Mouse (Mus musculus) retina, postnatal 7 days (tissue): ENCODE data around the gene Lrch1.

Experiments
- DNase-seq: peaks from one replicate; pipeline ENCODE4 v3.0.0-alpha.2; 2012; ENCODE audit warnings: low read depth, low spot score

The Lrch1 gene

GRCm38 (mm10) chr14:74852965-74853758, 94.5 kb downstream of the Lrch1 start:
- DNase-seq, result no peak

DNA sequence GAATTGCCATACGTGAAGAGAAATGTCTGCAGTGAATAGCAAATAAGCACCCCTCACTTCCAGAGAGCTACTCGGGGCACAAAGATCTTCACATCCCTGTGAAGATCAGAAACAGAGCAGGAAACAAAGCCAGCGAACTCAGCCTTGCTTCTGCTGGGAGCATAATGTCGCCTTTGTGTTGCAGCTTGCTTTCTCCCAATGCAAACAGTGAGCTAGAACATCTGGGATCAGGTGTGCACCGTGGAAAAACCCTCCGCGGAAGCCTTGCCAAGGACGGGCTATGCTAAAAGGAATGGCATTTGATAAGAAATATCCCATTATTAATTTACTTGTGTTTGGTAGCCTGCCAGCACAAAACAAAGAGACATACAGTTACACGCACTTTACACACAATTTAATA, 95.8 kb downstream of the Lrch1 start:
- DNase-seq, result no peak

GRCm38 (mm10) chr14:74849020-74849419, 98.7 kb downstream of the Lrch1 start:
- DNase-seq, result no peak

GRCm38 (mm10) chr14:74848224-74848623, 99.5 kb downstream of the Lrch1 start:
- no peak for DNase-seq

GRCm38 (mm10) chr14:74847311-74848133, 100.2 kb downstream of the Lrch1 start:
- no peak for DNase-seq

DNA sequence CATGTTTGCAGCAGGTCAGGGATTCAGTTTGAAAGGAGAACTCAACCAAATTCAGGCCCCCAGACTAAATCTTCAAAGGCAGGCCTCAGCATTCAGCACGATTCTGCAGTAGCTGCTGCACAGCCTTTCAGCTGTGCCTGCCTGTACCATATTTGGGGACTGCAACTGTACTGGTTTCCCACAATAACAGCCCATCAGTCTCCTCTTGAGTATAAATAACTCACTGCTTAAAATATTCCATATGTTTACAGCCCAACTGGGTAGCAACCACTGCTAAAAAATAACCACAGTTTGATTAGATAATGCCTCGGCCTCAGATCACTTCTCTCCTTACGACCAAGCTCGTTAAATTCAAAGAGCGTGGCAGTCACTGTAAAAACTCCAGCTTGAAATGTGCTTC, 101.0 kb downstream of the Lrch1 start:
- DNase-seq, result no peak

- no peak for DNase-seq
Observed at GRCm38 (mm10) chr14:74845661-74846274, 101.9 kb downstream of the Lrch1 start.

DNA sequence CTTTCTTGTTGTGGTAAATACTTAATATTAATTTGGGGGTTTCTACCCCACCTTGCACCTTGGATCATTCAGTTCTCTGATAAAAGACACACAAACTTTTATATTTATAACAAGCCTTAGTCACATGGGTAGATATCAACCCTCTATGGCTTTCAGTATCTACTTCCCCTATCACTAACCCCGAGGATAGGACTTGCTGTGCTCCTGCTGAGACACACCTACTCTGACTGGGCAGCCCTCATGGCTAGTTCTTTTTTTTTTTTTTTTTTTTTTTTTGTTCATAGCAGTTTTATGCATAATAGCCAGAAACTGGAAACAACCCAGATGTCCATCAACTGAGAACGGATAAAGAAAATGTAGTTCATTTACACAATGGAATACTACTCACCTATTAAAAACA, 106.0 kb downstream of the Lrch1 start:
- no peak for DNase-seq

DNA sequence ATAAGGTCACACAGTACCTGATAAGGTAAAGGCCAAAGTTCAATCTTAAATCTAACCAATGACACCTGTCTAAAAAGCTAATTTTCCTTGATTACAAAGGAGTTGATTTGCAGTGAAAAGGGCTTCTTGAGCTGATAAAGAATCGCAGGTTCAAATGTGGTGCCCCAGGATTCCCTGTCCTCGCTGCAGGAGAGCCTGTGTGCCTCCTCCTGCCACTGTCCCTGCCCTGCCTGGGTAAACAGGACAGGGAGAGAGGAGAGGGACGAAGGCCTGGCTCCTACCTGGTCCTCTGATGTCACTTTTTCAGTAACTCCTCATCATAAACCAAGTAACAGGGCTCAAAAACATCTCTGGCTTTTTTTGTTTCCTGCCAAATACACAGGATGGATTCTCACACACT, 106.4 kb downstream of the Lrch1 start:
- no peak for DNase-seq

DNA sequence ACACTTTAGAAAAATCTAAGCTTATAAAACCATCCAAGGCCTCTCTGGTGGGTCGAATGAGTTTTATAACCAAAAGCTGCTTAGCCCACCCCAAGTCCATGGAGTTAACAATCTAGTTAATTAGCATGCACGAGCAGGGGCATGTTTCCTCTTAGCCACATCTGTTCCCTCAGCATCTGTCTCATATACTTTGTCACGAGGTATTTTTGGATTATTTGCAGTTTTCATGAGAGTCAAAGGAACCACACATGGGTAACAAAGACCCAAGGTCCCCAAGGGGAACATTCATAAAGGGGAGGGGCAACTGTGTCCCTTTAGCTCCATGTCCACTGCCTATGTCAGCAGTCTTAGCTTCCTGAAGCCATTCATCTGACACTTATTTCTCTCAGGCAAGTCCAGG, 106.9 kb downstream of the Lrch1 start:
- no peak for DNase-seq

DNA sequence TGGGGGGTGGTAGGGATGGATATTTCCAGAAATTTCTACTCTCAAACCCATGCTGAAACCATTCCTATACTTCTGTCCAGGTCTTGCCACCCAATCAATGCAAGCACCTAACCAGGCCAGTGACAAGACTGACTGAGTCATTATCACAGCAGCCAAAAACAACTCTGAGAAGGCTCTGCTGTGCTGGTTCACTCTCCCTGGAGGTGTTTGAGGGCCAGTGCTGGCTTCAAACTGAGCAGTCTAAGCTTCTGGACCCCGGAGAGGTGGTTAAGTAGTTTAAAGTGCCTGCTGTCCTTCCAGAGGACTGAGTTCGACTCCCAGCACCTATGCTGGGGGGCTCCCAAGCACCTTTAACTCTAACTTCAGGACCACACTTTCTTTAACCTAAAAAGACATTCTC, 107.3 kb downstream of the Lrch1 start:
- no peak for DNase-seq

GRCm38 (mm10) chr14:74838816-74839215, 108.9 kb downstream of the Lrch1 start:
- DNase-seq, result no peak

- no peak for DNase-seq
Observed at GRCm38 (mm10) chr14:74835010-74835409, 112.7 kb downstream of the Lrch1 start.

DNA sequence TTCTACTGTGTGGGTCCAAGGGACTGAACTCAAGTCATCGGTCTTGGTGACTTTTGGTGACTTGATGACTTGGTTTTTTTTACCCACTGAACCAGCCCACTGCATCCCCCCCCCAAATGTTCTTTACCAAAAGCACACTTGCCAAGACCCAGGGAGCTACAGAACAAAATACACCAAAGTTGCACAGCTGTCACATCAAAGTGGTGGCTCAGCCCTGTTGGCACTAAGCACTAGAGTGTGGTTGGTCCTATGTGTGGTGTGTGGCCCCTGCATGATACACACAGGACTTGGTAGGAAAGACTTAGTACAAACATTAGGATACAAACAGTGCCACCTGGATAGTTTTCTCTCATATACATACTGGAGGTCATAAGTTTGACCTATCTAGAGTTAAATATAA, 113.5 kb downstream of the Lrch1 start:
- DNase-seq, result no peak

GRCm38 (mm10) chr14:74831653-74832052, 116.0 kb downstream of the Lrch1 start:
- no peak for DNase-seq

DNA sequence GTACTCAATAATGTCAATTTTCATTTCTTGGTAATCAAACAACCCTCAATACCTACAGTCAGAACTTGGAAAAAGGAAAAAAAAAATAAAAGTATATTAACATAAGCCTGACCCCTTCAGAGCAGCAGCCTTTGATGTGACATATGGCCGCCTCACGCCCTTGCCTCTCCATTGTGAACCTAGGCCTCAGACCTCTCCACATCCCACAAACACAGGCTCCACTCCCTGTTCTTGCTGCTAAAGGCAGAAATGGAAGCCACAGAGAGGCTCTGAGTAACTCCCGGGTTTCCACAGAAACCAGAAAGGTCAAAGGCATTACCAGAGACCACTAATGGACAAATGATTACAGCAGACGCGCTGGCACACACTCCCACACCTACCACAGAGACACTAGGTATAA, 116.6 kb downstream of the Lrch1 start:
- no peak for DNase-seq

- no peak for DNase-seq
Observed at GRCm38 (mm10) chr14:74830591-74830990, 117.1 kb downstream of the Lrch1 start.

- DNase-seq, result no peak
Observed at GRCm38 (mm10) chr14:74822757-74823680, 124.7 kb downstream of the Lrch1 start.

GRCm38 (mm10) chr14:74822048-74822447, 125.6 kb downstream of the Lrch1 start:
- DNase-seq, result no peak

DNA sequence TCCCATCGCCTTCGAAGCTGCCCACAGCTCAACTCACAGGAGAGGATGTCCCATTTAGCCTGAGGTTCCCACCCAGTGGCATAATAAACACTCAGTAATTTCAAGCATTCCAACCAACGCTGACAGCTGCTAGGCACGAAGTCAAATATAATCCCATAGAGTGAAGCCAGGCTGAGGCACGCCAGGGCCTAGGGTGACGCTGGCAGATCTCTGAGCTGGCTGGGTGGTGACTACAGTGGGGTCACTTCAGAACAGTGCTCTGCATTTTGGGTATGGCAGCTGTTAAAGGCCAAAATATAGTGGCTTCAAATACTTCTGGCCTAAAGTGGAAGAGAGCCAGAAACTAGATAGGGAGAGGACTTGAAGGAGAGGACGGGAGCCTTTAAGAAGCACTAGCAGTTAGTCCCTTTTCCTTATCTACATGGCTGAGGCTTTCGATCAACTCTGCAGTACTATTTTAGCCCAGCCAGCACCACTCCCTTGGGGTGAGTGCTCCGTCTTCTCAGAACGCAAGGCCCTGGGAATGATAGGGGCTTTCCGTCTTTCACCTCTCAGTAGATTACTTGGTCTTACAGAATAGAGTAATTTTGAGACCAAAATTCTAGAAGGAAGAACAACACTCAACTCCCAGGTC, 127.4 kb downstream of the Lrch1 start:
- DNase-seq, result no peak

GRCm38 (mm10) chr14:74816705-74817104, 131.0 kb downstream of the Lrch1 start:
- no peak for DNase-seq
